8 mouse cellular contexts compared by ENCODE assay signal in genomic region chr2:180225762-180226378, GRCm38 (mm10). TPM values are rescaled to one million over a fixed set of nuclear protein-coding genes. Genes with fewer than 3 reads are reported as not detected.
DNase-seq lines count a peak whose midpoint lies in the region; ATAC-seq lines count a peak whose summit lies in the region.

Lama5 (minus strand) TSS chr2:180225859.

- ATAC-seq in cerebellum, adult (ENCODE audit: insufficient number of reproducible peaks, low FRiP score, low TSS enrichment), result peak; percentile 12; the same call in 1 of the 2 replicates
- ATAC-seq in liver, embryonic 13.5 days (ENCODE audit: low read depth), result peak; percentile 52
- ATAC-seq in neural tube, embryonic 11.5 days (ENCODE audit: insufficient read depth, low FRiP score, low TSS enrichment), result peak; percentile 16; the same call in 1 of the 2 replicates

- peaks cover 61% of the 10 kb centered on the region for H3K27me3 ChIP-seq in liver, embryonic 13.5 days
- H3K27me3 ChIP-seq in neural tube, embryonic 11.5 days (ENCODE audit: control insufficient read depth, insufficient read depth, low read length), result peaks cover 17% of the 10 kb centered on the region

- no peak within 1 kb of the TSS for H3K27ac ChIP-seq in liver, embryonic 13.5 days
- H3K27ac ChIP-seq in neural tube, embryonic 11.5 days (ENCODE audit: low read depth, low read length), result no peak within 1 kb of the TSS

- WGBS in liver, embryonic 13.5 days (ENCODE audit: insufficient replicate concordance), result under 1% methylated on average over 31 of the region's 37 CpGs
- under 1% methylated on average over 35 of the region's 37 CpGs for WGBS in neural tube, embryonic 11.5 days

- DNase-seq in cerebellum, adult 9-10 months, result no peak
- DNase-seq in cerebellum, adult 8-10 months, result peak; percentile 24
- peak; percentile 70 for DNase-seq in gastrocnemius, postnatal 25 days
- DNase-seq in induced T-regulatory cell, adult 2 months (ENCODE audit: low read depth), result peak; percentile 17
- DNase-seq in liver, embryonic 13.5 days, result peak; percentile 39
- DNase-seq in neural tube, embryonic 11.5 days (ENCODE audit: low spot score), result peak; percentile 69
- no peak for DNase-seq in right cerebral cortex, adult 2 months (ENCODE audit: low spot score in 2 of 2)

- peak within 1 kb of the TSS; percentile 77 for H3K4me2 ChIP-seq in liver, embryonic 13.5 days
- H3K4me2 ChIP-seq in neural tube, embryonic 11.5 days (ENCODE audit: low read depth), result peak within 1 kb of the TSS; percentile 99

- no peaks in the 10 kb centered on the region for H3K9me3 ChIP-seq in liver, embryonic 13.5 days (replicated peaks)
- H3K9me3 ChIP-seq in neural tube, embryonic 11.5 days (ENCODE audit: control insufficient read depth, low read length), result no peaks in the 10 kb centered on the region

- peaks cover 40% of the 10 kb centered on the region for H3K4me1 ChIP-seq in liver, embryonic 13.5 days (replicated peaks)
- peaks cover 27% of the 10 kb centered on the region for H3K4me1 ChIP-seq in neural tube, embryonic 11.5 days (ENCODE audit: control insufficient read depth, insufficient read depth, low read length)

- peak within 1 kb of the TSS; percentile 39 for H3K9ac ChIP-seq in liver, embryonic 13.5 days
- H3K9ac ChIP-seq in neural tube, embryonic 11.5 days (ENCODE audit: low read length), result peak within 1 kb of the TSS; percentile 60

- H3K4me3 ChIP-seq in liver, embryonic 13.5 days (replicated peaks), result peak within 1 kb of the TSS; percentile 59
- H3K4me3 ChIP-seq in neural tube, embryonic 11.5 days (ENCODE audit: low read depth, low read length), result peak within 1 kb of the TSS; percentile 57

- no peaks in the 10 kb centered on the region for H3K36me3 ChIP-seq in liver, embryonic 13.5 days
- no peaks in the 10 kb centered on the region for H3K36me3 ChIP-seq in neural tube, embryonic 11.5 days (ENCODE audit: control insufficient read depth, insufficient read depth, low read length)

RNA-seq across cellular contexts. Expression of gene Lama5, which starts in this region (rescaled TPM):
- 10 to 100 TPM in 1 of 2 experiments, 1 to 10 TPM in 1; 8.0 to 10.0 TPM for total RNA-seq in gastrocnemius, postnatal 25 days (2021)
- polyA plus RNA-seq in liver, embryonic 13.5 days (2015; fragmentation: Nextera tagmentation; extraction: Ambion mirVana), result 1.5 and 1.9 TPM in 2 replicates
- 4.4 and 5.4 TPM in 2 replicates for polyA plus RNA-seq in neural tube, embryonic 11.5 days (2014; fragmentation: Nextera tagmentation; extraction: Ambion mirVana)

Comparison
In these comparisons a context has a peak if more than half of its experiments do, and no peak if none do; other contexts are left out.
1. DNase-seq: peak in cerebellum, adult 8-10 months (single experiment), gastrocnemius, postnatal 25 days (single experiment), induced T-regulatory cell, adult 2 months (single experiment), liver, embryonic 13.5 days (single experiment) and neural tube, embryonic 11.5 days (single experiment); none in cerebellum, adult 9-10 months (single experiment) and right cerebral cortex, adult 2 months (0 of 2).
2. Peak in every context shown above with its lines, with median percentiles within 50 percentile points of each other: ATAC-seq.